Mouse (Mus musculus): ENCODE measurements around the gene Pfn2.
"Not testable (repeated sequence)": the region's sequence is repeated elsewhere in the genome, so short reads cannot be mapped to it uniquely, and the experiment has no call there.

Gene Pfn2

GRCm38 (mm10) chr3:57847760-57848185, at the start of gene Pfn2:
Gene Pfn2, minus strand, starts transcription at chr3:57848079.
- DNase-seq: peak; percentile 85

GRCm38 (mm10) chr3:57882945-57883344, 35.1 kb upstream of the Pfn2 start:
- no peak for DNase-seq

GRCm38 (mm10) chr3:57846912-57847759, 743 bp downstream of the Pfn2 start:
- DNase-seq: peak; percentile 80

- DNase-seq: no peak
Observed at GRCm38 (mm10) chr3:57846662-57846911, 1.3 kb downstream of the Pfn2 start.

- DNase-seq: peak; percentile 13
Observed at GRCm38 (mm10) chr3:57845786-57846661, 1.9 kb downstream of the Pfn2 start.

GRCm38 (mm10) chr3:57843775-57844174, 4.1 kb downstream of the Pfn2 start:
- no peak for DNase-seq

- DNase-seq: no peak
Observed at GRCm38 (mm10) chr3:57836911-57837310, 11.0 kb downstream of the Pfn2 start.

GRCm38 (mm10) chr3:57833585-57833984, 14.3 kb downstream of the Pfn2 start:
- no peak for DNase-seq

GRCm38 (mm10) chr3:57825866-57826265, 22.0 kb downstream of the Pfn2 start:
- no peak for DNase-seq

- DNase-seq: peak; percentile 26
Observed at GRCm38 (mm10) chr3:57815447-57815846, 32.4 kb downstream of the Pfn2 start.

GRCm38 (mm10) chr3:57795071-57795470, 52.8 kb downstream of the Pfn2 start:
- DNase-seq: not testable (repeated sequence)
